Mouse (Mus musculus): ENCODE measurements around the gene Per1.

Per1 gene

GRCm38 (mm10) chr11:69125919-69126705 lies 31.1 kb downstream of the Per1 start:
- in situ Hi-C loops (cut with MboI; ENCODE audit: low sequenced_read_pairs): no loop called here

GRCm38 (mm10) chr11:69126706-69127095 lies 31.7 kb downstream of the Per1 start:
- in situ Hi-C loops (cut with MboI; ENCODE audit: low sequenced_read_pairs): no loop called here

DNA sequence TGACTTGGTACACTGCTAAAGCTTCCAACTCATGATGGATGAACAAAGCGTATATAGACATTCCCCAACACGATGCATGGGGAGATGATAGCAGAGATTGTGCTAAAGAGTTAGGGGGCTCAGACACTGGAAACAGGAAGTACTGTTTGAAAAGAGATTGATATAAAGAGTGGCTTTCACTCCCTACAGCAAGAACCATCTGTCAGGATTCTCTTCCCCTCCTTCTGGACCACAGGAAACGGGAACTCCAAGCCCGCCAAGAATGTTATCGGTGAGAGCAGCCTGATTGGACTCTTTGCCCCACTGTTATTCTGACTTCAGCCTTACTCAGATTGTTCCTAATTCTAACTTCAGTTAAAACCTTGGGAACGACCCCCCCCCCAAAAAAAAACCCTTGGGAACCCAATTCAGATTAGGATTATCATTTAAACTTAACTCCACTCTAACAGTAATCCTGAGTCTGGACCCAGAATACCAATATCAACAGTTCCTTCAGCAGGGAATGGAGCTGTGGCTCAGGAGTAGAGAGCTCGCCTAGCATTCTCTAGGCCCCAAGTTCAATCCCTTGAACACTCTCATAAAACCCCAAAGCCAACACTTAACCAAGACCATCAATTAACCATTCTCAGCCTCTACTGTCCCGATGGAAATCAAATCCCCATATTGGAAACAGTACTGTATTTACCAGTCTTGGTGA lies 33.6 kb downstream of the Per1 start:
- in situ Hi-C loops (cut with MboI; ENCODE audit: low sequenced_read_pairs): no loop called here

DNA sequence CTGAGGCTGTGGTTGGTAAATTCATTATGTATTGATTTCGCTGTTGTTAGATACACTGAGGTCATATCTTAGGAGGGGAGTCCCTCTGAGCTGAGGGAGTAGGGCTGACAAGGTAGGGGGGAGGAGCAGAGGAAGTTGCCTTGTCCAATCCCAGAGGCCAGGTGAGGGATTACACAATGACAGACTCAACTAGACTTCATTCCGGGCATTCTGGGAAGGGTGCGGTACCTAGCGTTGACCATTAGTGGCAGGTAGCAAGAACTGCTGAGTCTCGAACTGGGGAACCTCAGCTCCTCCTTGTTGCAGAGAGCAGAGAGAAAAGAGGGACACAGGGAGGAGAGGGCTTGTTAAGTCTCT lies 38.5 kb downstream of the Per1 start:
- in situ Hi-C loops (cut with MboI; ENCODE audit: low sequenced_read_pairs): no loop called here

- in situ Hi-C loops (cut with MboI; ENCODE audit: low sequenced_read_pairs): no loop called here
Observed at GRCm38 (mm10) chr11:69133923-69134621, 39.1 kb downstream of the Per1 start.

DNA sequence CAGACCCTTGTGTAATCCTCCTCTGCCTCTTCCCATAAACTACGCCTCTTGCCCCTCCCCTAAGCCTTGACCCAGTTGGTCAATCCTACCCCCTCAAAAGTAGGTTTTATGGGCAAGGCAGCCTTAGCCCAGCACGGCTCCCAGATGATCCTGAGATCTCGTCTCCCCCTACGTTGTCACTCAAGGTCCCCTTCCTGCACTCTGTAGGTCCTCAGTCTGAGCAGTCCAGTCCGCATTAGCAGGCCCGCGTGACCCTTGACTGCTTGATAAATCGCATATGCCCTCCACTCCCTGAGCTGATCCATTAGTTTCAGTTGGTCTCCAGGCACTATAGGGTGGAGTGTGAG lies 39.6 kb downstream of the Per1 start:
- in situ Hi-C loops (cut with MboI; ENCODE audit: low sequenced_read_pairs): no loop called here

DNA sequence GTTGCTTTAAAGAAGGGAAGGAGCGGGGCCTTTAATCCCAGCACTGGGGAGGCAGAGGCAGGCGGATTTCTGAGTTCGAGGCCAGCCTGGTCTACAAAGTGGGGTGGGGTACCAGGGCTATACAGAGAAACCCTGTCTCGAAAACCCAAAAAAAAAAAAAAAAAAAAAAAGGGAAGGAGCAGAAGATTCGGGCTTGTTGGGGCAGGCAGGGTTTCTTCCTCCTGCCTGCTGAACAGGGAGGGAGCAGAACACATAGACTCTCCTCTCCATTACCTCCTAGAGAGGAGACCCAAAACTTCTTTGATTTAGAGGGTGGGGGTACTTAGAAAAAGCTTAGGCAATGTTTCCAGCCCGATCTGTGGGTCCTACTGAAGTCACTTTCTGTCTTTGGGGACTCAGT lies 40.3 kb downstream of the Per1 start:
- in situ Hi-C loops (cut with MboI; ENCODE audit: low sequenced_read_pairs): no loop called here

DNA sequence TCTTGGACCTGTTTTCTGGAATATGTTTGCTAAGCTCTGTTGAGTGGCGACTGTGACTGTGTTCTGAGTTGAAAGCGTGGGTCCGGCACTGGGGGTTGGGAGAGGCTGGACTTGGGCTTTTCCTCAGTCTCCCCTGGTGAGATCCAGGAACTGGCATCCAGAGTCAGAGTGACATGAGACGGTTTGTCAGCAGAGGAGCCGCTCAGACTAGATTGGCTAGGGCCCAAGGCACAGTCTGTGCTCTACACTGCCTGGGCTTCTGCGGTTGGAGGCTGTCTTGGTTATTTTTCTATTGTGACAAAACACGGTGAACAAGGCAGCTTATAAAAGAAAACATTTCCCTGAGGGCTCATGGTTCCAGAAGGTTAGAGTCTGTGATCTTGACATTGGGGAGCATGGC lies 52.5 kb downstream of the Per1 start:
- in situ Hi-C loops (cut with MboI; ENCODE audit: low sequenced_read_pairs): no loop called here

- in situ Hi-C loops (cut with MboI; ENCODE audit: low sequenced_read_pairs): no loop called here
Observed at GRCm38 (mm10) chr11:69148451-69148960, 53.5 kb downstream of the Per1 start.

GRCm38 (mm10) chr11:69149728-69150127 lies 54.7 kb downstream of the Per1 start:
- in situ Hi-C loops (cut with MboI; ENCODE audit: low sequenced_read_pairs): no loop called here

DNA sequence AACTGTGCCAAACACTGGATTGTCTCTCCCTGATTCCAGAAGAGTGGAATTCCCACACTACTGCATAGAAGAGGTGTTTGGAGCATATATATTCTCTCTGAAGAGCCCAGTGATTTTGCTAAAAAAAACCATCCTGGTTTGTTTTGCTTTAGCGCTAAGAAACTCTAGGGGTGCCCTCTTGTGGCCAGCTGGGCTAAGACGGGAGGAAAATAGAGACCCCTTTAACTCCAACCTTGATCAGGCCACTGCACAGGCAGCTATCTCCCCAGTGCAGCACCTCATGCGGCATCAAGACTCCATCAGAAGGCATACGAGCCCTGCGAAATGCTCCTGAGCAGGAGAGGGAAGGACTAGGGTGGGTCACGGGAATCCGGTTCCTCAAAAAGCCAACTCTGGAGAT lies 55.4 kb downstream of the Per1 start:
- in situ Hi-C loops (cut with MboI; ENCODE audit: low sequenced_read_pairs): no loop called here

DNA sequence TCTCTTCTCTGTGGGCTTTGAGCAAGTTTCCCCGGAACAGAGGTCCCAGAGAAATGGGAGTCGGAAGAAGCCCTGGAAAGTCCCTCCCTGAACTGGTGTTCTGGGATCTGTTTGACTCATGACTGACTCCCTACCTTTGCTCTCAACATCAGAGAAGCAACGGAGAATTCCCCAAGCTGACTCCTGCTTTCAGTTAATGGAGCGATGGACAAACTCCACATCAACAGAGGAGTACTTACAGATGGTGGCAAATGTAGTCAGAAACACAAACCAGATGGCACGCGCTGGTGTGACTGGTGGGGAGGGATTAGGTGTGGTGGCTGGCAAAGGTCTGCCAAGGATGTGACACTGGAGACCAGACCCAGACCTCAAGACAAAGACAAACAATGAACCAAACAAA lies 56.0 kb downstream of the Per1 start:
- in situ Hi-C loops (cut with MboI; ENCODE audit: low sequenced_read_pairs): no loop called here

DNA sequence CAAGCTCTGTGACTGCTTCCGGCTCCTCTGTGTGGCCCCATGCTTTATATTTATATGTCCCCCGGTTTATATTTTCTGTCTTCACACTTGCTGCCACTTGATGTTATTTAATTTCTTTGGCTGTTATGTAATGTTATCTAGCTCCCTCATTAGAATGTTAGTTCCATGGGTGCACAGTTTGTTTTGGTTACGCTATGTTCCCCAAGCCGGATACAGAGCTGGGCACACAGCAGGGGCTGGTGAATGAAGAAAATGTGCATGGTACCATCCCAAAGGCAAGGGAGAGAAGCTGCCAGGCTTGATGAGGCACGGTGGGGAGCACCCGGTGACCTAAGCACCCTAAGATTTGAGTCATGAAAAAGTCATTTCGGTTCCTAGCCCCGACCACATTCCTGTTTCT lies 58.8 kb downstream of the Per1 start:
- in situ Hi-C loops (cut with MboI; ENCODE audit: low sequenced_read_pairs): no loop called here

DNA sequence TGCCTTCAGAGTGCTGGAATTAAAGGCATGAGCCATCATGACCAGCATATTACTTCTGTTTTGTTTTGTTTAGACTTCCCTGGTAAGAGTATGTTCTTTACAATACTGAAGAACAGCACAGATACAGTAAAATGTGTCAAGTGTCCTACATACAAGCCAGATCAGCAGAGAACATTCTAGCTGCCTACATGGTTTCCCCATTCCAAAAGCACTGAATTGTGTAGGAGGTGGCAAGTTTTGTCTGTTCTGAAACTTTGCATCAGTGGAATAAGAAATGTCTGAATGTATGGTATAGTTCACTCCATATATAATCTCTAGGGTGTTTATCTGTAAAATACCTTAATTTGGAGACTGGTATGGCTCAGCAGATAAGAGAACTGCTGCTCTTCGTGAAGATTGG lies 60.3 kb downstream of the Per1 start:
- in situ Hi-C loops (cut with MboI; ENCODE audit: low sequenced_read_pairs): no loop called here

DNA sequence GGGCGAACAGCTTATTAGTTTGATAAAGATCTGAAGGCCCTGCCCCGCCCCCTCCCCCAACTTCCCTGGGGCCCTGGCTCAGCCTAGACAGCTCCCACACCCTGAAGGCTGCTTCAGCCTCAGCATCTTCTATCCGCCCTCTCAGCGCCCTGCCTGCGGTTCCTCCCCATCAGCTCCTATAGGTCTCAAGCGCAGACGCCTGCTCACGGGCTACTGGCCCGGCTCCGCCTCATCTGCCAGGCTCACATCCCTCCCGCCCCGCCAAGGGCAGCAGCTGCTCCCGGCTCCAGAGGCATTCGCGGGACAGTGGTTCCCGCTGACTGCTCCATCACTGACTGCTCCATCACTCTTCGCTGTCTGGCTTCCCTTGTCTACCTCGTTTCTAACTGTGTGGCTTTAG lies 61.8 kb downstream of the Per1 start, which contains the start of gene Alox12b:
Alox12b (plus strand) TSS at position 190 of the 400 bp plus-strand sequence.
- in situ Hi-C loops (cut with MboI; ENCODE audit: low sequenced_read_pairs): no loop called here

Measured in CH12F3 (cell line).